Mouse (Mus musculus) forebrain, embryonic 13.5 days (tissue): Measurements from ENCODE around the gene Atoh7. TPM values are rescaled to one million over a fixed set of nuclear protein-coding genes. Genes with fewer than 3 reads are reported as not detected.
A peak's percentile ranks its signal among the peaks of the same experiment; 100 is the strongest.
"Not testable (repeated sequence)": the region's sequence is repeated elsewhere in the genome, so short reads cannot be mapped to it uniquely, and the experiment has no call there.

ENCODE experiments used
- ATAC-seq: fragments of 200-750 bp; cut with Nextera tagmentation; 2 replicates; pipeline ENCODE4 v1.8.0; 2017
- H3K27ac ChIP-seq: fragments of 300-500 bp; sonication (generic); 2 replicates; pipeline ENCODE4 v1.5.1; 2015; ENCODE audit warnings: inconsistent platforms, mild to moderate bottlenecking, moderate library complexity
- H3K27me3 ChIP-seq: fragments of 300-500 bp; sonication (generic); 2 replicates; pipeline ENCODE4 v1.6.1; 2015; ENCODE audit warnings: mild to moderate bottlenecking, inconsistent platforms
- H3K36me3 ChIP-seq: fragments of 300-500 bp; sonication (generic); 2 replicates; pipeline ENCODE4 v1.6.1; 2015; ENCODE audit warnings: mild to moderate bottlenecking, inconsistent platforms; ENCODE audit not compliant: poor library complexity, severe bottlenecking
- H3K4me1 ChIP-seq: fragments of 300-500 bp; sonication (generic); 2 replicates; pipeline ENCODE4 v1.6.1; 2015; ENCODE audit warnings: inconsistent platforms
- H3K4me2 ChIP-seq: fragments of 300-500 bp; sonication (generic); 2 replicates; pipeline ENCODE4 v1.6.1; 2015; ENCODE audit warnings: inconsistent platforms, mild to moderate bottlenecking, moderate library complexity
- H3K4me3 ChIP-seq: fragments of 300-500 bp; sonication (generic); 2 replicates; pipeline ENCODE4 v1.5.1; 2015; ENCODE audit warnings: mild to moderate bottlenecking, inconsistent platforms
- H3K9ac ChIP-seq: fragments of 300-500 bp; sonication (generic); 2 replicates; pipeline ENCODE4 v1.6.1; 2015; ENCODE audit warnings: mild to moderate bottlenecking, inconsistent platforms
- H3K9me3 ChIP-seq: fragments of 300-500 bp; sonication (generic); replicated peaks from 2 replicates; pipeline ENCODE4 v1.6.1; 2016; ENCODE audit warnings: inconsistent platforms
- WGBS: fragments of 180-500 bp; shearing (Covaris S2); methylation state at CpG from one replicate; pipeline ENCODE4 v1.1.7; 2015; 5-methylcytosine and 5-hydroxymethylcytosine counted together
- polyA plus RNA-seq: library from polyadenylated mRNA; unstranded; fragments of >200 nt; fragmentation: Nextera tagmentation; extraction: Ambion mirVana; gene quantifications from 2 replicates; pipeline ENCODE4 v1.2.1, GENCODE M21; 2015

Gene Atoh7
- 0.63 and 1.0 TPM in 2 replicates for polyA plus RNA-seq

- WGBS = 5% methylated on average over 16 of the region's 16 CpGs
- Histone ChIP-seq H3K4me1 (peaks cover 15% of the 10 kb centered on the region; the same call in 1 of the 2 replicates), H3K4me3 (peak within 1 kb of the TSS; percentile 64), H3K9me3 (no peaks in the 10 kb centered on the region), H3K27ac (no peak within 1 kb of the TSS), H3K27me3 (peaks cover 9% of the 10 kb centered on the region; the same call in 1 of the 2 replicates), H3K4me2 (peak within 1 kb of the TSS; percentile 96), H3K9ac (peak within 1 kb of the TSS; percentile 73), H3K36me3 (no peaks in the 10 kb centered on the region)
- ATAC-seq = 0 out of 2 replicates have a peak, but pooled peaks have one; percentile 23
These were observed at the start of gene Atoh7 for GRCm38 (mm10) chr10:63099521-63099920. Atoh7 (plus strand) TSS chr10:63099651.

- H3K9ac ChIP-seq = no peak overlapping the region
- H3K4me1 ChIP-seq = no peaks in the 10 kb centered on the region
- no peak overlapping the region for H3K27ac ChIP-seq
- H3K4me3 ChIP-seq = no peak overlapping the region
- H3K4me2 ChIP-seq = no peak overlapping the region
- WGBS = 77% methylated on average over 7 of the region's 7 CpGs
- H3K9me3 ChIP-seq = no peaks in the 10 kb centered on the region
- H3K36me3 ChIP-seq = no peaks in the 10 kb centered on the region
- H3K27me3 ChIP-seq = no peaks in the 10 kb centered on the region
- no peak for ATAC-seq
These were observed 48.2 kb upstream of the Atoh7 start for GRCm38 (mm10) chr10:63051267-63051666.

GRCm38 (mm10) chr10:63052011-63052410 is 47.4 kb upstream of the Atoh7 start:
- no peak overlapping the region for H3K4me3 ChIP-seq
- WGBS = 84% methylated on average over 6 of the region's 6 CpGs
- no peak for ATAC-seq

GRCm38 (mm10) chr10:63053007-63053406 is 46.4 kb upstream of the Atoh7 start:
- no peak overlapping the region for H3K4me3 ChIP-seq
- WGBS = 58% methylated on average over 6 of the region's 6 CpGs
- H3K9ac ChIP-seq = no peak overlapping the region

More at GRCm38 (mm10) chr10:63052011-63052410, 47.4 kb upstream of the Atoh7 start:
- H3K4me1 ChIP-seq = no peaks in the 10 kb centered on the region
- H3K9ac ChIP-seq = no peak overlapping the region
- no peaks in the 10 kb centered on the region for H3K36me3 ChIP-seq
- H3K9me3 ChIP-seq = no peaks in the 10 kb centered on the region
- H3K27me3 ChIP-seq = no peaks in the 10 kb centered on the region
- no peak overlapping the region for H3K4me2 ChIP-seq
- no peak overlapping the region for H3K27ac ChIP-seq

GRCm38 (mm10) chr10:63054071-63054470 is 45.4 kb upstream of the Atoh7 start:
- H3K4me2 ChIP-seq, H3K27me3 ChIP-seq, H3K9me3 ChIP-seq, H3K36me3 ChIP-seq, H3K27ac ChIP-seq, H3K4me1 ChIP-seq, H3K4me3 ChIP-seq, H3K9ac ChIP-seq, ATAC-seq: not testable (repeated sequence)
- WGBS = 86% methylated on average over 6 of the region's 6 CpGs

More at GRCm38 (mm10) chr10:63053007-63053406, 46.4 kb upstream of the Atoh7 start:
- Histone ChIP-seq H3K27ac (no peak overlapping the region), H3K27me3 (no peaks in the 10 kb centered on the region), H3K36me3 (no peaks in the 10 kb centered on the region), H3K4me2 (no peak overlapping the region), H3K4me1 (no peaks in the 10 kb centered on the region), H3K9me3 (no peaks in the 10 kb centered on the region)
- ATAC-seq = no peak

- Histone ChIP-seq H3K27ac (no peak overlapping the region), H3K9me3 (no peaks in the 10 kb centered on the region), H3K4me3 (no peak overlapping the region), H3K9ac (no peak overlapping the region), H3K4me1 (no peaks in the 10 kb centered on the region), H3K36me3 (no peaks in the 10 kb centered on the region), H3K27me3 (no peaks in the 10 kb centered on the region), H3K4me2 (no peak overlapping the region)
- 74% methylated on average over 2 of the region's 2 CpGs for WGBS
- no peak for ATAC-seq
These were observed 44.9 kb upstream of the Atoh7 start for GRCm38 (mm10) chr10:63054586-63054985.

GRCm38 (mm10) chr10:63056966-63057750 is 42.3 kb upstream of the Atoh7 start:
- H3K27ac ChIP-seq = no peak overlapping the region
- H3K27me3 ChIP-seq = no peaks in the 10 kb centered on the region
- H3K4me2 ChIP-seq = no peak overlapping the region
- no peaks in the 10 kb centered on the region for H3K36me3 ChIP-seq
- no peaks in the 10 kb centered on the region for H3K9me3 ChIP-seq
- 43% methylated on average over 24 of the region's 24 CpGs for WGBS
- H3K9ac ChIP-seq = no peak overlapping the region
- no peak for ATAC-seq
- H3K4me1 ChIP-seq = no peaks in the 10 kb centered on the region
- no peak overlapping the region for H3K4me3 ChIP-seq

- no peaks in the 10 kb centered on the region for H3K36me3 ChIP-seq
- no peak within 1 kb of the TSS for H3K4me3 ChIP-seq
- 81% methylated on average over 2 of the region's 2 CpGs for WGBS
- ATAC-seq = no peak
- H3K27ac ChIP-seq = no peak within 1 kb of the TSS
- H3K4me2 ChIP-seq = no peak within 1 kb of the TSS
- no peak within 1 kb of the TSS for H3K9ac ChIP-seq
- no peaks in the 10 kb centered on the region for H3K9me3 ChIP-seq
- H3K27me3 ChIP-seq = no peaks in the 10 kb centered on the region
- H3K4me1 ChIP-seq = no peaks in the 10 kb centered on the region
These were observed 39.6 kb upstream of the Atoh7 start, which contains the start of gene Pbld1 for GRCm38 (mm10) chr10:63059862-63060261. Pbld1 (plus strand) TSS chr10:63060162.

GRCm38 (mm10) chr10:63060406-63060805 is 39.0 kb upstream of the Atoh7 start:
- Histone ChIP-seq H3K27ac (no peak overlapping the region), H3K27me3 (no peaks in the 10 kb centered on the region), H3K9ac (no peak overlapping the region), H3K4me1 (no peaks in the 10 kb centered on the region), H3K4me2 (no peak overlapping the region), H3K36me3 (no peaks in the 10 kb centered on the region), H3K9me3 (no peaks in the 10 kb centered on the region), H3K4me3 (no peak overlapping the region)
- no peak for ATAC-seq
- WGBS = 64% methylated on average over 11 of the region's 11 CpGs

GRCm38 (mm10) chr10:63061266-63061665 is 38.2 kb upstream of the Atoh7 start:
- Histone ChIP-seq H3K36me3 (no peaks in the 10 kb centered on the region), H3K27ac (no peak overlapping the region), H3K27me3 (no peaks in the 10 kb centered on the region), H3K4me2 (no peak overlapping the region), H3K9ac (no peak overlapping the region), H3K9me3 (no peaks in the 10 kb centered on the region), H3K4me3 (no peak overlapping the region), H3K4me1 (no peaks in the 10 kb centered on the region)
- no peak for ATAC-seq
- WGBS = 77% methylated on average over 12 of the region's 12 CpGs

GRCm38 (mm10) chr10:63062696-63063095 is 36.8 kb upstream of the Atoh7 start:
- H3K9ac ChIP-seq = no peak overlapping the region
- no peak overlapping the region for H3K4me2 ChIP-seq
- H3K27ac ChIP-seq = no peak overlapping the region
- no peaks in the 10 kb centered on the region for H3K4me1 ChIP-seq
- ATAC-seq = no peak
- H3K4me3 ChIP-seq = no peak overlapping the region
- no peaks in the 10 kb centered on the region for H3K27me3 ChIP-seq
- WGBS = 89% methylated on average over 5 of the region's 5 CpGs
- H3K9me3 ChIP-seq = no peaks in the 10 kb centered on the region
- H3K36me3 ChIP-seq = no peaks in the 10 kb centered on the region

- H3K9me3 ChIP-seq = no peaks in the 10 kb centered on the region
These were observed 36.1 kb upstream of the Atoh7 start for GRCm38 (mm10) chr10:63063365-63063764.

More at GRCm38 (mm10) chr10:63063365-63063764, 36.1 kb upstream of the Atoh7 start:
- H3K4me1 ChIP-seq = no peaks in the 10 kb centered on the region
- H3K27ac ChIP-seq = no peak overlapping the region
- ATAC-seq = no peak
- H3K4me2 ChIP-seq = no peak overlapping the region
- no peak overlapping the region for H3K4me3 ChIP-seq
- no peak overlapping the region for H3K9ac ChIP-seq
- H3K27me3 ChIP-seq = no peaks in the 10 kb centered on the region
- WGBS = 78% methylated on average over 7 of the region's 7 CpGs
- H3K36me3 ChIP-seq = no peaks in the 10 kb centered on the region
